Mouse (Mus musculus) G1E (cell line): Measurements from ENCODE around the gene Adam15.

Experiments
- CTCF ChIP-seq: IDR thresholded peaks from 2 replicates; pipeline ENCODE4 v1.5.1; 2012; ENCODE audit warnings: low read depth, low read length, inconsistent platforms, mixed read lengths
- GATA1 ChIP-seq: IDR thresholded peaks from 2 replicates; pipeline ENCODE4 v1.6.1; 2012; ENCODE audit warnings: borderline replicate concordance, low read length, inconsistent platforms, mixed read lengths
- GATA2 ChIP-seq: IDR thresholded peaks from 2 replicates; pipeline ENCODE4 v1.6.1; 2012; ENCODE audit warnings: low read depth, low read length, inconsistent platforms, borderline replicate concordance
- POLR2AphosphoS5 ChIP-seq: IDR thresholded peaks from 2 replicates; pipeline ENCODE4 v1.6.1; 2012; ENCODE audit warnings: low read depth, low read length, inconsistent platforms; ENCODE audit not compliant: insufficient replicate concordance

DNA sequence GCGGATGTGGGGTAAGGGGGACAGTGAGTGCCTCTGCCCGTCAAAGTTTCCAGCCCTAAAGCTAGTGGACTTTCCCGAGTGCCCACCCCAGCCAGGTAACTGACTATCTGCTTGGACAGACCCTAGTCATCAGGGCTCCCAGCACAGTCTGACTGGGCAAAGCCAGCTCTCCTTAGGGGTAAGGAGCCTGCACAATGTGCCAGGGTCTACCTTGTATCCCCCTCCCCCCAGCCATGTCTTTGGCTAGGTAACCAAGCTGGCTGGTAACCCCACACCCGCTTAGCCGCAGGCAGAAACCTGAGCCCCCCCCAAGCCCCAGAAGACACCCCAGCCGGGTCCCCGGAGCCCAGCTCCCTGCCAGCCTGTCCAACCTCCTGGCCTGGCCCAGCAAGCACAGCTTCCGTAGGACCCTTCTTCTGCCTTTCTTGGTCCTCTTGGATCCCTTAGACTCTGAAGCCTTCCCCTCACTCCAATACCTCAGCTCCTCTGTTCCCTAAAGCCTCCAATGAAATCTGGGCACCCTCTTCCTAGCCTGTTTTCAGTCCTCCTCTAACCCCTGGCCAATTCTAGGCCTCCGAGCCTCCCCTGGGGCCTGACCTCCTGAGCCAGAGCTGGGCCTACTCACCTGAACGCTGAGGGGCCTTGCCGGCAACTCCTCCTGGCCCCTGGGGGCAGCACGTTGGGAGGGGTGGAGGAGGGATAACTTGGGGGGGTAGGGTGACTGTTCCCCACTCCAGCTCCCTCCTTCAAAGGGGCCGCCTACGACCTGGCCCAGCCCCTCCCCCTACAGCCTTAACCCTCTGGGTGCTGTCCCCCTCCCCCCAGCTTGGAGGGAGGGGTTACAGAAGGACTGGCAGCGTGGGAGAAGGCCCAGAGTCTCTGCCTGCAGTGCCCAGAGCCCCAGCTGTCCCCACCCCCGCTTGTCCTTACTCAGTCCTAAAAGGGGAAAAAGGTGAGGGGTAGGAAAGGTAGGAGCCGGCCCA is 36.9 kb upstream of the Adam15 start:
- no peak for TF ChIP-seq CTCF
- no peak for TF ChIP-seq POLR2AphosphoS5
- TF ChIP-seq GATA1, result no peak
- no peak for TF ChIP-seq GATA2
